Mouse (Mus musculus) brain, embryonic 18.5 days (tissue): ENCODE data around the gene Ctcfl.

Source experiments
- DNase-seq: peaks from one replicate; pipeline ENCODE4 v3.0.0-alpha.2; 2012; ENCODE audit warnings: low read depth, low spot score

The Ctcfl gene

DNA sequence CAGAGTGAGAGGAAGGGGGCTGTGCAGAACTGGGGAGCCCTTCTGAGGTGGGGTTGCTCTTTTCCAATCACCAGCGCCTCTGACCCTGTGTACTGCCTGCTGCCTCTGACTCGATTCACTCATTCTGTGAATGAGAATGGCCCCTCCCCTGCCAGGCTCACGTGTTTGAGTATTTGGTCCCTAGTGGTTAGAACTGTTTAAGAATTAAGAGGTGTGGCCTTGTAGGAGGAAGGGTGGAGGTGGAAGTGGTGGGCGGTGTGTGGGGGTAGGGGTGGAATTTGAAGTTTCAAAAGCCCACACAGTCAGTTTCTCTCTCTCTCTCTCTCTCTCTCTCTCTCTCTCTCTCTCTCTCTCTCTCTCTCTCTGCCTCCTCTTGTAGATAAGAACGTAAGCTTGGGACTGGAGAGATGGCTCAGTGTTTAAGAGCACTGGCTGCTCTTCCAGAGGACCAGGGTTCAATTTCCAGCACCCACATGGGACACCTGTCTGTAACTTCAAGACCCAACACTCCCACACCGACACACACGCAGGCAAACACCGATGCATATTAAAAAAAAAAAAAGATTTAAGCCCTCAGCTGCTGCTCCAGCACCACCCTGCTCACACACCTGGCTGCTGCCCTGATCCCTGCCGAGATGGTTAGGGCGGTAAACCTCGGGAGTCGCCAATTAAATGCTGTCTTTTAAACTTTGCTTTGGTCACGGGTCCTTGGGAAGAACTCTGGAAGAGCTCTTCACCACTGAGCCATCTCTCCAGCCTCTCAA, 35.4 kb downstream of the Ctcfl start:
- DNase-seq, result no peak

DNA sequence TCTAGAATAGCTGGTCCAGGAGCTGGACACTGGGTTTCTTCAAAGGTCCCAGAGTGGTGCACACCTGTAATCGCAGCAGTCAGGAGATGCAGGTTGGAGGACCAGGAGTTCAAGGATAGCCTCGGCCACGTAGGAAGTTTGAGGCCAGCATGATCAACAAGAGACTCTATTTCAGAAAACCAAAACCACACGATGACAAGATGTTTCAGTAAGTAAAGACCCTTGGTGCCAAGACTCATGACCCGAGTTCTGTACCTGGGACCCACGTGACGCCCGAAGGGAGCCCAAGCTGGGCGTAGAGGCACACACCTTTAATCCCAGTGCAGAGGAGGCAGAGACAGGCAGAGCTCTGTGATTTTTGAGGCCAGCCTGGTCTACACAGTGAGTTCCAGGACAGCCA, 36.2 kb downstream of the Ctcfl start:
- DNase-seq, result no peak

DNA sequence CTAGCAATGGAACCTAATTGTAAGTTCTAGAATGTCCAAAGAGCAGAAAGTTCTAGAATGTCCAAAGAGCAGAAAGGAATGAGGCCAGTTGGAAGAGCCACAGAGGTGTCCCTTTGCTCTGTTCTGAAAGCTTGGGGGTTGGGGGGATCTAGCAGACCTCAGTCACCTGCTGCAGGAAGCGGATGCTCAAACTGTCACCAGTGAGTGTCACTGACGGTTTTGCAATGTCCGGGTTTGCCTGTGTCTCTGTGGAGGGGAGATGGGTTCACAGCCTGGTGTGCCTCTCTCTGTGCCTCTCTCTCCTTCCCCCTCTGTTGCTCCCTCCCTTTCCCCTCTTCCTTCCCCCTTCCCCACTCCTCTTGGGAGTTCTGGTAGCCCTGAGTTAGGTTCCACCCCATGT, 36.6 kb downstream of the Ctcfl start:
- DNase-seq, result no peak

DNA sequence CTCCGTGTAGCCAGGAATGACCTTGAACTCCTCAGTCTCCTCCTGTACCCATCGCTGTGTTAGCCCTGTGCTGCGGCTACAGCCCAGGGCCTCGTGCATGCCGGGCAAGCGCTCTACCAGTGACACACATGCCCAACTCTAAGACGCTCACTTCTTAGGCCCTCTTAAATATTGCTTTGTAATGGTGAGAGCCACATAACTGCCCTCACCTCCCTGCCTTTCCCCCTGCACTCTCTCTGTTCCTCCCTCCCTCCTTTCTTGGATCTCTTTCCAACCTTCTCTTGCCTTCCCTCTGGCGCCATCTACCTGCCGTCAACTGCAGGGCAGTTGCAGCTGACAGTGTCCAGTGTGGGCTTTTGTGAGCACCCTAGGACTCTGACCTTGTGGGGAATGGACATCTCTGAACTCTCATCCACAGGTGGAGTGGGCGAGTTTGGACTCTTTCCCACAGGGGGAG, 38.5 kb downstream of the Ctcfl start:
- peak; percentile 20 for DNase-seq

DNA sequence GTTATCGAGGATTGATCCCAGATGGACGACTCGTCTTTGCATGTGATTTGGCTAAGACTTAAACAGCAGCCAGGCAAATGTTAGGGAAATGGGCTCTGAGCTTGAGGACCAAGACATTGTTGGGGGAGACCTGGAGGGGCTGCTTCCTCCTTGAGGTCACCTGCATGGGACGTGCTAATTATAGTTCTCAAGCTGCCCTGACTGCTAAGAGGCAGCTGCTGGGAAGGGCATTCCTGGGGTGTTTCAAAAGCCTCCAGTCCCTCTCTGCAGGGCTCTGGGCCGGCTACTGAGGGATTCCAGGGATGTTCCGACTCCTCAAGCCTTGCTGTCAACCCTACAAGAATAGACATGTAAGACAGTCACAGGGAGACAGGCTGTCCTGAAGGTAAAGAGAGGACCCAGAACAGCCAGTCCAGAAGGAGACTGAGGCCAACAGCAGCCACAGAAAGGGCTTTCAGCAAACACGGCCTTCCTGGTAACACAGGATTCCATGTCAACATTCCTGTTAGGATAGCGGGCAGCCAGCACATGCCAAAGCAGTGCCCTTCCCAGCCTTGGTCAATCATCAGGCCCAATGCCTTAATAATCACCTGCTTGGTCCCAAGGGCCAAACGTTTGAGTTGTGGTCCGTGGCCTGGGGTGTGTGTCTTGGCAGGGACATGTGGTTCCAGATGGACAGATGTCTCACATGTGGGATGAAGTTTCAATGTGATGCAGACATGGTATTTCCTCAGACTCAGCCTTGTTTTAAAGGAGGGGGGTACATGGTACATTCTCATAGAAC, 39.4 kb downstream of the Ctcfl start:
- DNase-seq, result no peak

DNA sequence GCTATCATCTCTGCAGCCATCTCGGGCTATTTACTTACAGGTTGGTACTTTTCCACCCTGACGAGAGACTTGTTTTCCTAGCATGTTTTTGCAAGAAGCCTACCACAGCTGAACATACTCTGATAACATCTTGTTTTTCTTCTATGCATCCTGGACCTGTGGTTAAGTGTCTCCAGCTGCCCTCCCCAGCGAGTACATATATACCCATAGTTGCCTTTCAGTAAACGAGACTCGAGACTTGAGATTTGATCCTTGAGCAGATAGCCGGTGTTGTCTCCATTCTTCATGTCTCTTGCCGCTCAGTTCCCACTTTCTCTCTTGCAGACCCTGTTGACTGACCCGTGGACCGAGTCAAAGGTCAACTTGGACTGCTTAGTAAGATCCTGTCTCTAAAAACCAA, 42.4 kb downstream of the Ctcfl start:
- DNase-seq, result no peak

DNA sequence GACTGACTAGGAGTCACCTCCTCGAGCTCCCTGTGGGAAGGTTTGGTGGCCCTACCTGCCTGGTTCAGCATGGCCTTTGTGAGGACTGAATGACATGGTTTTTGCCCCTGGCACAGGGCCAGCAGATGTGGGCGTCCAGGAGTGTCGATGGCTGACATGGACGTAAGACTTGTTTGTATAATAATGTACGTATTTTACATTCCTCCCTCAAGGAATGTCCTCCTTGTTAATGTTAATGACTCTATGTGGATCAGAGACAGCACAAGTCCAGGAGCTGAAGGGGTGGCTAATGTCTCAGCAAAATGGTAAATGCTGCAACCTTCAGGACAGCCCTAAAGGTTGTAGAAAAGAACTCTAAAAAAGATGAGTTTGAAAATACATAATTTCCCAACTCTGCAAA, 45.7 kb downstream of the Ctcfl start:
- DNase-seq, result no peak

DNA sequence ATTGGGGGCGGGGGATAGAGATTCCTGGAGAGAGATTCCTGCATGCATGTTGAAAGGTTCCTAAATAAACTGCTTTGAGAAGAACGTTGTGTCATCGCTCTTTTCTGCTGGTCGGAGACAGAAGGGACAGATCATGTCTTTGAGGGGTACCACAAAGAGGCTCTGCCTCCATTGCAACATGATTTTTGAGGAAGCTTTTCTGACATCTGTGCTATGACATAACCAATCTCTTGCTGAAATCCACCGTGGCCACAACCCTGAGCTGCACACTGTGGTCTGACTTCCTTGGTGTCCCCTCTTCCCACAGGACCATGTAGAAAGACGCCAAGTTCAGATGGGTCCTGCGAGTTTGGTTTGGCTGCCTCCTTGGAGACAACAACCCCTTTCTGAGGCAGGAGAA, 46.4 kb downstream of the Ctcfl start:
- DNase-seq, result no peak

DNA sequence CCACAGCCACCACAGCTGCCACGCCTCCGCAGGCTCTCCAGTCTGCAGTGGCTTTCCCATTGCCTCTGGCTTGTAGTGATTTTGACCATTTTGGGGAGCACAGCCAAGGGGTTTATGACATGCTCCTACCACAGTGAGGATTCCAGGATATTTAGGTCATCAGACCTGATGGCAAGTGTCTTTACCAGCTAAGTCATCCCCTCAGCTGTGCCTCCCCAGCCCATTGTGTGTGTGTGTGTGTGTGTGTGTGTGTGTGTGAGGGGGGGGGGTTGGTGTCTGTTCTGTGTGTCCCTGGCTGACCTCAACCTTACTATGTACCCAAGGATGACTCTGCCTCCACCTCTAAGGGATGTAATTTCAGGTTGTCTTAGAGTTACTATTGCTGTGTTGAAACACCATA, 54.5 kb downstream of the Ctcfl start:
- DNase-seq, result no peak

DNA sequence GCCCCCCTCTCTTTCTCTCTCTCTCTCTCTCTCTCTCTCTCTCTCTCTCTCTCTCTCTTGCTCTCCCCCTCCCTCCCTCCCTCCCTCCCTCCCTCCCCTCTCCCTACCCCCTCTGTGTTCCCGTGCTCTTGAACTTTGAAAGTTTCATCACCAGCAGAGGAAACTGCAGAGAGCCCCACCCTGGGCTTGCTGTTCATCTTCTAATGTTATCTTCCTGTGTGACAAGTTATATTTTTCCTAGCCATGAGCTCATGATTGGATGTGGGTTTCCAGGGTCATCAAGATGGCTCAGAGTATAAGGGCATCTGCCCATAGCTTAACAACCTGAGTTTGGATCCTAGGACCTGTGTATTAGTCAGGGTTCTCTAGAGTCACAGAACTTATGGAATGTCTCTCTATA, 56.1 kb downstream of the Ctcfl start:
- DNase-seq, result no peak

DNA sequence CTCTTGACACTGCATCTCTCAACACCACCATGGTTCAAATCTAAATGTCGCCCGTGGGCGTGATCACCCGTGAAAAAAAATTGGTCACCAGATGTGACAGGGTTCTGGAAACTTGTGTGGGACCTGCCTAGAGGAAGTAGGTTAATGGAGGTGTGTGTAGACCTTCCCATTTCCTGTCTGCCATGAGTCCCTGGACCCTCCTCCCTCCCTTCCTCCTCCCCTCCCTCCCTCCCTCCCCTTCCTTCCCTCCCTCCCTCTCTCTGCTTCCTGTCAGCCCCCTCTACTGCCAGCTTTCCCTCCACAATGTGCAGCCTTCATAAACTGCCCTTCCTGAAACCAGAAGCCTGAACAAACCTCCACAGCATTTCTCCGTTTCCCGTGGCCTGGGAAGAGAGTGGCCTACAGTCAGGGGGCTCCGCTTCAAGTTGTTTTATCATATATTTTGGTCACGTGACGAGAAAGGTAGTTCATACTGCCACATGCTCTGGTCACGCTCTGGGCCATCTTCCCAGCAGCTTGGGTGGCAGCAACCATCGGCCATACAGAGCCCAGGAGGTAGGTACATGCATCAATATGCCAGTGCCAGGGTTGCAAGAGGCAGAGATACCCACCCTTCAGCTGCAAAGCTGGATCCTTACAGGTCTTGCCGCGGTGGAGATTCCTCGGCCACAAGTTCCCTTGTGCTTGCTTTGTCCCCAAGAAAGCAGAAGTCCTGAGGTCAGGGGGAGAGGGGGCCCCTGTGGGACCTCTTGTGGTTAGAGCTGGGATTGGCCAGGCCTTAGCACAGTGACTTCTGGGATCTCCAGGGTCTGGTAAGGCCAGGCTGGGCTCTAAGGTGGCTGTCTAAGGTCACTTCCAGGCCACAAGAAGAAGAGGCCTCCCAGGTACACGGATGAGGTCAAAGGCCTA, 57.6 kb downstream of the Ctcfl start:
- DNase-seq, result no peak

DNA sequence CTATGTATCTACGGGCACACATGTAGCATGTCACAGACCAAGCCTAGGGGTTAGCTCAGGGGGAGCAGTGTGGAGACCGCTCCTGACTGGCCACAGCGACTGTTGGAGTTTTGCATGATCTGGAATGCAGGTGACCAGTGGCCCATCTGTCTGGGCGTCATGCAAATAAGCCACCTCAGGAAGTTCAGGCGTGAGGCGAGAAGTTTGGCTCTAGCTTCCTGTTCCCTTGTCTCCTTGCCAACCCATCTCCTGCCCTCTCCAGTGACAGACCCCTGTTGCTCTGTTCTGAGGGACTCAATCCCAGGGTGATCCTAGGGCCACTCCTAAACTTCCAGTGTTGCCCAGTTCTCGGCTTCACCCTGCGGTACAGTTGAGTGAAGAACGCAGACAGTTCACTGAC, 58.9 kb downstream of the Ctcfl start:
- no peak for DNase-seq

DNA sequence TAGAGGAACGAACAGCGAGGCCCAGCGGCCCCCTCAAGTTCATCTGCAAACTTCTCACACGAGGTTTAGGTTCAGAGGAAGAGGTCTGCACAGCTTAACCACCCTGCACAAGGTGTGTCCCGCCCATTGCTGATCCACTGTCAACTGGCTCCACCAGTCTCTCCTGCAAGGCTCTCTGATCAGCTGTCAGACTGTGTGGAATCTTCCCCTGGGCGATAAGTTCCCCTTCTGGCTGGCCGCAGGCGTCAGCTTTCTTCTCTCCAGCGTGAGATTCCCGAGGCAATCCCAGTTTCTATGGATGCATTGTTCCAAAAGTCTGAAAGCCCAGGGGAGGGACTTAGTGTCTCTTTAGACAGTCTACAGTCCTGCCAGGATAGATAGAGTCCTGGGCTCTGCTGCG, 61.1 kb downstream of the Ctcfl start:
- DNase-seq, result no peak

DNA sequence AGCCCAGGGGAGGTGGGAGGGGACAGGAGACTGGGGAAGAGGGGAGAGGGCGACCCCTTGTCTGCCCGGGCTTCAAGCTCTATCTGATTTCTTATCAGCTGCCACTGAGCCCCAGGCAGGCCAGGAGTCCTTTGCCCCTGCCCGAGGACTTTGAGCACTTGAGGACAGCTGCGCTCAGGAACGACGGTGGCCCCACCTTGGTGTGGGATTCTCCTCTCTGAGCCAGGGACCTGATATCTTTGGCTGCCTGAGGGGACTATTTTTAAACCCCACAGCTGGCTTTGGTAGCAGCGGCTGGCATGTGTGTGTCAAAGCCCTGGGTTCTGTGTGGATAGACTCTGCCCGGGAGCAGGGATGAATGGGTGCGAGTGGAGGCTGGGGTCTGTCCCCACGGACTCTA, 61.7 kb downstream of the Ctcfl start:
- DNase-seq, result no peak

DNA sequence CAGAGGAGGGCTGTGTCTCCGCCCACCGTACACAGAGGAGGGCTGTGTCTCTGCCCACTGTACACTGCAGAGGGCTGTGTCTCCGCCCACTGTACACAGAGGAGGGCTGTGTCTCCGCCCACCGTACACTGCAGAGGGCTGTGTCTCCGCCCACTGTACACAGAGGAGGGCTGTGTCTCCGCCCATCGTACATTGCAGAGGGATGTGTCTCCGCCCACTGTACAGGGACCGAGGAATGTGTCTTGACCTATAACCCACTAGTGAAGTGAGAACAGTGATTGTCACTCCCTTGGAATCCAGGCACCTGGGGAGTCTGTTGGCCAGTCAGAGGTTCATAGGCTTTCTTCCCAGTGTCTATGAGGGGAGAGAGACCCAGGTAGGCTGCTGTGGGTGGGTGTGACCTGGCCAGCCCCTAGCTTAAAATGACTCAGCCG, 62.4 kb downstream of the Ctcfl start:
- DNase-seq, result no peak

DNA sequence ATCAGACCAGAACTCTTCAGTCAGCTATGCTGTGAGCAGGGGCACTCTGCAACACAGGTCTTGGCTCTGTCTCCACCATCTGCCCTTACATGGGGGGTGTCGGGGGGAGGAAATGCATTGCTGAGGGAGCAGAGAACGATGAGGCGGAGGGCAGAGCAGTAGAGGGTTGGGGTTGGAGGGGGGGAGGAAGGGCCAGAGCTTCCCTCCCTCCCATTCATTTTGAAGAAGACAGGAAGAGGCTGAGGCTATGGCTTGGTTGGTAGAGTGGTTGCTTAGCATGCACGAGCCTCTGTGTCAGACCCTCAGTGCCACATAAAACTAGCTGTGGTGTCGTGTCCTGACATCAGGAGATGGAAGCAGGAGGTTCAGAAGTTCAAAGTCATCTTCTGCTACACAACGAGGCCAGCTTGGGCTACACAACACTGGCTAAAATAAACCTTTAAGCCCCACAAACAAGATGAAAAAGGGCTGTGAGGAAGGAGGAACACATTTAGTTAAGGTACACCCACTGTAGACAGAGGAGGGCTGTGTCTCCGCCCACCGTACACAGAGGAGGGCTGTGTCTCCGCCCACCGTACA, 62.9 kb downstream of the Ctcfl start:
- DNase-seq, result no peak

DNA sequence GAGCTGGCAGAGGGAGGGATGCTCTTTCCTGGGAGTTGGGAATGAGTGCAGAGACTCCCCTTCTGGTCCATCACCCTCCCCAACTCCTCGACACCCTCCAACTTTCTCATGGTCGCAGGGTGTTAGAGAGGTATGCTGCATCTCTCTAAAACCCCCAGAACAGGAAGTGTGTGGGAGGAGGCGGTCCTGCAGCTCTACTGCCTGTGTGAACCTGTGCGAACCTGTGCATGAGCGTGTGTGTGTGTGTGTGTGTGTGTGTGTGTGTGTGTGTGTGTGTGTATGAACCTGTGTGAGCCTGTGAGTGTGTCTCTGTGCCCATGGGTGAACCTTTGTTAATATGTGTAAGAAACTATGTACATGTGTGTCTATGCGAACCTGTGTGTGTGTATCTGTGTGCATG, 65.5 kb downstream of the Ctcfl start:
- no peak for DNase-seq

DNA sequence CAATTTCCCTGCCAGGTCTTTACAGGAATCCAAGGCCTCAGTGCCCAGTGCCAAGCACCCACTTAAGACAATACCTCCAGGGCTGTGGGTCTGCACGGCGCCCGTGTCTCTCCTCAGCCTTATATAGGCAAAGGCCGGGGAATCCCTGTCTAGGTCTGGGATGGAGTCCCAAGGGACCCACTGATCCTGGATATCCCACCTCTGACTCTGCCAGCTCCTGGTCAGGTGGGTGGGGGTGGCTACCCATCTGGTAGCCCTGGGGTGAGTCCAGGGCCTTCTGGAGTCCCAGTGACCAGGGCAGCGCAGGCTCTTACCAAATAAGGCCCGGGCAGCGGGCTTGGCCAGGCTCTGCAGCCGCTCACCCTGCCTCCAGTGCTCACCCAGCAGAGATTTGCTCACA, 66.4 kb downstream of the Ctcfl start:
- DNase-seq, result no peak

DNA sequence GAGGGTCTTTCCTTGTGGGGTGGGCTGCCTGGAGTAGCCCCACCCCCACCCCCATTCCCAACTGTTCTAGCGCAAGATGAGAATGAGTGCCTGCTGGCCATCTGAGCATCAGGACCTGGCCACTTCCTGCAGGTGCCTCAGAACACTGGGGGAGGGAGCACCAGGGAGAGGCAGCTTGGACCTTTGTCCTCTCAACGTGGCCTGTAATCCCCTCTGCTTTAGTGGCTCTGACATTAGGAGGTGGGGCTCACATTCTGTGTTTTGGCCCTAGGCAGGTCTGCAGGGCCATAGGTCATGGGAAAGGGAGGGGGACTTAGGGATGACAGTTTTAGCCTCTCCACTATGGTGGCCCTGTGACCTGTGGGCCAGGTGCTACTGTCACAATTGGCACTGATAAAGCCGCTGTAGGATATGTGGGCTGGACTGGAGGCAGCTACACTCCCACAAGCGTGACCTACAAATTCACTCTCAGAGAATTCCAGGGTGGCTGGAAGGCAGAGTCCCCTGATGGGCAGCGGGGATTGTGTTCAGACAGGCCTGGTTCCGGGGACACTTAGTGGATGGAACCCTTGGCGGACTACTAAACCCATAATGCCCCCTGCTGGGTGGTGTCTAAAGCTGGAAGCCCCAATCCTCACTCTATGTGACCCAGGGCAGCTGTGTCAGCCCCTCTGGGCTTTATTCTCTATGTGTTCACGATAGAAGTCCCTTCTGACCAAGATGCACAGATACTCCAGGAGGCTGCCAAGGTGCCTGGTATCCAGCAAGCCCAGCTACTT, 68.5 kb downstream of the Ctcfl start:
- no peak for DNase-seq

DNA sequence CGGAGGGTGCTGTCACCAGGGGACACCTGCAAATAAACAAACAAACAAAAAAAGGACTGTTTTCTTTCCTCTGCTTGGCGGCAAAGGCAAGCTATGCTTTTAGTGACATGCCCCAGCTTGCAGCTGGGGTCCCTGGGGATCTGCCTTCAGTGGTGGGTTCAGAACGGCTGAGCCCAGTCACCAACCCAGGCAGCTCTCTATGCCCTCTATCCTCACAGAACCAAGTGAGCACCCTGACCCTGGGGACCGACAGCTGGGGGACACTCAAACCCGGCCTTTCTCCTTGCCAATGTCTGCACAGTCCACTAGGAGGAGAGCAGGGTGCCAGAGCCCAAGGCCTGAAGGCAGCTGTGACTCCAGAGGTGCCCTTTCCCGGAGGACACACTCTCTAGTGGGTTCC, 69.5 kb downstream of the Ctcfl start:
- DNase-seq, result no peak

DNA sequence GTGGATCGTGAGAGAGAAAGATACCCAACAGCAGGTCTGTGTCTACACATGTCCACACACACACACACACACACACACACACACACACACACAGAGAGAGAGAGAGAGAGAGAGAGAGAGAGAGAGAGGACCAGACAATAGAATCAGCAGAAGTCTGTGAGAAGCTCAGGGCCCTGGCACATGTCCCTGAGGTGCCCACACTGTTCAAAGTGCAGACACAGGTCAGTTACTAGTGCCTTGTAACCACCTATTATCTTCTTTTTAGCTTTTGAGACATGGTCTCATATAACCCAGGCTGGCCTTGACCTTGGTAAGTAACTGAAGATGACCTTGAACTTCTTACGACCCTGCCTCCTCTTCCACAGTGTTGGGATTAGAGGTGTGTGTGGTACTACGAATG, 70.1 kb downstream of the Ctcfl start:
- DNase-seq, result no peak
